Mouse (Mus musculus) left cerebral cortex, postnatal 14 days (tissue): Measurements from ENCODE around the gene Gm35134. TPM values are rescaled to one million over a fixed set of nuclear protein-coding genes. Genes with fewer than 3 reads are reported as not detected.
"Not testable (repeated sequence)": the region's sequence is repeated elsewhere in the genome, so short reads cannot be mapped to it uniquely, and the experiment has no call there.

Experiments
- DNase-seq, 2 experiments: peaks; one replicate each; pipeline ENCODE4 v3.0.0; 2021 to 2022; ENCODE audit warnings: low spot score in 2 of 2, mixed read lengths in 1 of 2
- intact Hi-C: fragments of 180-260 bp; cut with DNase I; formaldehyde crosslinking; loops from one replicate; pipeline ENCODE4 v1.15.1; 2025
- long read RNA-seq, 2 experiments: library from polyadenylated mRNA; stranded (forward); transcript quantifications; one replicate each; pipeline ENCODE4 v2.0.0; 2021
- total RNA-seq, 2 experiments: library from RNA; stranded (reverse); gene quantifications; 2 replicates each; pipeline ENCODE4 v1.2.3; 2021

The Gm35134 gene
- not detected for total RNA-seq
- long read RNA-seq, experiment 1: 0 reads
- long read RNA-seq, experiment 2: 0 reads

DNA sequence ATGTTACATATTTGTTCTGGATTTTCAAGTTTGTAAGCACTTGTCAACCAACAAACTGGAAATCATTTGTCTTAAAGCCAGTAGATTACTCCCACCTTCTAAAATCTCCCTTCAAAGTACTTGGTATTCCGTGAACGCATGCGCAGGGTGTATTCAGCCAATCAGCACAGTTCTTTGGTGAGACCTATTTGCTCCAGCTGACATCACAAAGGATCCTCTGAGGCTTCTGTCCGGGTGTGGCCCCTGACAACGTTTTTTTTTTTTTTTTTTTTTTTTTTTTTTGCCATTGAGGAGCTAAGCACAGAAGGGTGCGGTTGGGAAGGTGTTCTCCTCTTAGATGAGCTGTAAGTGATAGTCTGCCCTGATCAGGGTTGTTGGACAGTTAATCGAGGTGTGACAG, at the start of gene Gm35134:
TSS of gene Gm35134 (plus strand) at position 301 of the 400 bp plus-strand sequence.
- intact Hi-C loops, DNase-seq: not testable (repeated sequence)
